Mouse (Mus musculus): Measurements from ENCODE around the gene Zfp207.
"Not testable (repeated sequence)": the region's sequence is repeated elsewhere in the genome, so short reads cannot be mapped to it uniquely, and the experiment has no call there.

Gene Zfp207

GRCm38 (mm10) chr11:80407878-80408277, 24.8 kb downstream of the Zfp207 start:
- DNase-seq (ENCODE audit: extremely low read depth, insufficient read length, low spot score), result not testable (repeated sequence)

- DNase-seq (ENCODE audit: extremely low read depth, insufficient read length, low spot score), result no peak
Measured at GRCm38 (mm10) chr11:80410377-80410776, 27.3 kb downstream of the Zfp207 start.

DNA sequence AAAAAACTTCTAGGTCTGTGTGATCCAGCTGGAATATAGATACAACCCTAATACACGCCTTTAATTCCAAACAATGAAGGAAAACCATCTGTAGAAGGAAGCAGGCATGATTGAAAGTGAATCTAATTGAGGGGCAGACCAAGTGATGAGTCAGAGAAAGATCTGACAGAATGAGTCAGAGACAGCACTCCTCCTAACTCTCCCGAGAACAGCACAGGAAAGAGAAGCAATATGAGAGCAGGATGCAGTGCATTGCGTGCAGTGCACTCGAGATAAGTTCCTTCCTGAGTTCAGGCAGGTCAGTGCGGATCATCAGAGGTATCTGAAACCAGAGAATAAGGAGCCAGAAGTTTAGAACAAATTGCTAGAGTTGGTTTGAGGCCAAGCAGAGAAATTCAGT, 34.0 kb downstream of the Zfp207 start:
- DNase-seq (ENCODE audit: extremely low read depth, insufficient read length, low spot score), result peak; percentile 36

GRCm38 (mm10) chr11:80419743-80420142, 36.7 kb downstream of the Zfp207 start:
- DNase-seq (ENCODE audit: extremely low read depth, insufficient read length, low spot score), result no peak

- no peak for DNase-seq (ENCODE audit: extremely low read depth, insufficient read length, low spot score)
Measured at GRCm38 (mm10) chr11:80420202-80420984, 37.3 kb downstream of the Zfp207 start.

GRCm38 (mm10) chr11:80421421-80422047, 38.5 kb downstream of the Zfp207 start:
- DNase-seq (ENCODE audit: extremely low read depth, insufficient read length, low spot score), result no peak

- DNase-seq (ENCODE audit: extremely low read depth, insufficient read length, low spot score), result no peak
Measured at GRCm38 (mm10) chr11:80424691-80425090, 41.6 kb downstream of the Zfp207 start.

GRCm38 (mm10) chr11:80425247-80425778, 42.2 kb downstream of the Zfp207 start:
- no peak for DNase-seq (ENCODE audit: extremely low read depth, insufficient read length, low spot score)

DNA sequence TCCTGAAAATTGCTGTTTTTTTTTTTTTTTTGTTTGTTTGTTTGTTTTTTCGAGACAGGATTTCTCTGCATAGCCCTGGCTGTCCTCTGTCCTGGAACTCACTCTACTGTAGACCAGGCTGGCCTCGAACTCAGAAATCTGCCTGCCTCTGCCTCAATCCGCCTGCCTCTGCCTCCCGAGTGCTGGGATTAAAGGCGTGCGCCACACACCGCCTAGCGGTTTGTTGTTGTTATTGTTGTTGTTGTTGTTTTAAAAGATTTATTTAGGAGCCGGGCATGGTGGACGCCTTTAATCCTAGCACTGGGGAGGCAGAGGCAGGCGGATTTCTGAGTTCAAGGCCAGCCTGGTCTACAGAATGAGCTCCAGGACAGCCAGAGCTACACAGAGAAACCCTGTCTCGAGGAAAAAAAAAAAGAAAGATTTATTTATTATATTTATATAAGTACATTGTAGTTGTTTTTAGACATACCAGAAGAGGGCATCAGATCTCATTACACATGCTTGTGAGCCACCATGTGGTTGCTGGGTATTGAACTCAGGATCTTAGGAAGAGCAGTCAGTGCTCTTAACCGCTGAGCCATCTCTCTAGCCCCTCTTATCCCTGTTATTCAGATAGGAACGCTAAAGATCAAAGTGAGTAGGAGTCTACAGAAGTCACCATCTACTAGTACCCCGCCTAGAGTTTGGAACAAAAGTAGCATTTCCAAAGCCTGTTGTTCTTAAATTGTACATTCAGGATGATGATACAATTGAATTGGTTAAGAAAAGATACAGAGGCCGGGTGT, 43.1 kb downstream of the Zfp207 start:
- not testable (repeated sequence) for DNase-seq (ENCODE audit: extremely low read depth, insufficient read length, low spot score)

GRCm38 (mm10) chr11:80428381-80429008, 45.4 kb downstream of the Zfp207 start, which contains the start of gene Psmd11:
Gene Psmd11 (plus strand): TSS chr11:80428615.
- peak; percentile 95 for DNase-seq (ENCODE audit: extremely low read depth, insufficient read length, low spot score)

DNA sequence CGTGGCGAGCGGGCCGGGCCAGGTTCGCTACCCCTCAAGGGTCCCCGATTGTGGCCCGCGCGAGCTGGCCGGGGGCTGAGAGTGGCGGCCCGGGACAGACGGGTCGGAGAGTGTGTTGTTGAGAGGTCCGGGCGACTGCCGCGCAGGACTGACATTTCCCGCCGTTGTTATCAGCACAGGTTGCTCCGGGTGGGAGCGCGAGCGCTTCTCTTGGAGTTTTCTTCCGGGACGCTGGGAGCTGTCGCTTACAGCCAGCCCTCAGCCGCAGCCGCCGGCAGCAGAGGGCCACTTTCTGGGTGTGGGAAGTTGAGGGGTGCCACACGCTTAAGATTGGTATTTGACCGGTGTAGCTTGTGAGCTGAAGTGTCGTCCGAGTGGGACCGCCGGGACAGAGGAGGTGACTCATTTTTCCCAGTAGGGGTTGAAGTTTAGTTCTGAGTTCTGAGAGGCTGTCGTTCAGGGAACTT, 46.0 kb downstream of the Zfp207 start:
- DNase-seq (ENCODE audit: extremely low read depth, insufficient read length, low spot score), result peak; percentile 70

GRCm38 (mm10) chr11:80429500-80430166, 46.6 kb downstream of the Zfp207 start:
- peak; percentile 24 for DNase-seq (ENCODE audit: extremely low read depth, insufficient read length, low spot score)

DNA sequence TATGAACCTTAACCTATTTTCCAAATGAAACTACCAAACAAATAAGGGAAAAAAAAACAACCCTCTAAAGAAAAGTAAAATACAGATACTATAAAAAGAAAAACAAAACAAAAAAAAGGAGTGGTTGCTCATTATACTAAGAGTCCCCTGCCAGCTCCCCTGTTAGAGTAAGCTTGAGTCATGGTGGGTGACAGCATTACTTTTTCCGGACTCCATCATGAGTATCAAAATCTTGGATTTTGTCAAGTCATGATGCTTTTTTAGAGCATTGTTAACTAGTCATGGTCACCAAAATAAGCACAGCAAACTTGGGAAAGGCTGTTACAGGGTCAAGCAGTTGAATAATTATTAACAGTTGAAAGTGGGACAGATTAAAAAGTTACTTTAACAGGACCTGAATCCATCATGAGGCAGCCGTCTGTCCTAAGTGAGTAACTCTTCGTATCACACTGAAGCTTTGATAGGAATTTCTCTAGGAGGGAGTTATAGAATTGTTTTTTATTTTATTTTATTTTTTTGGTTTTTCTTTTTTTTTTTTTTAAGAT, 47.4 kb downstream of the Zfp207 start:
- DNase-seq (ENCODE audit: extremely low read depth, insufficient read length, low spot score), result no peak

DNA sequence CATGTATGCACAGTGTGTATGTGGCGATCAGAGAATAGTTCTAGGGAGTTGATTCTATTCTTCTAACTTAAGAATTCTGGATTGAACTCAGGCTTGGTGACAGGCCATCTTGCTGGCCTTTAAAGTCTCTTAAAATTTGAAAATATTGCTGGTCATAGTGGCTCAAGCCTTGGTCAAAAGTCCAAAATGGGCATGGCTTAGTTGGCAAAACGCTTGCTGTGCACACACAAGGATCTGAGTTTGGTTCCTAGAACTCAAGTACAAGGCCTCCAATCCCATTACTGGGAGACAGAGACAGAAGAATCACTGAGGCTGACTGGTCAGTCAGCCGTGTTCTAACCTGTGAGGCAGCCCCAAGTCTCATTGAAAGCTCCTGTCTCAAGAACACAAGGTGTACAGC, 63.8 kb downstream of the Zfp207 start:
- DNase-seq (ENCODE audit: extremely low read depth, insufficient read length, low spot score), result no peak

- DNase-seq (ENCODE audit: extremely low read depth, insufficient read length, low spot score), result no peak
Measured at GRCm38 (mm10) chr11:80449859-80450258, 66.8 kb downstream of the Zfp207 start.

DNA sequence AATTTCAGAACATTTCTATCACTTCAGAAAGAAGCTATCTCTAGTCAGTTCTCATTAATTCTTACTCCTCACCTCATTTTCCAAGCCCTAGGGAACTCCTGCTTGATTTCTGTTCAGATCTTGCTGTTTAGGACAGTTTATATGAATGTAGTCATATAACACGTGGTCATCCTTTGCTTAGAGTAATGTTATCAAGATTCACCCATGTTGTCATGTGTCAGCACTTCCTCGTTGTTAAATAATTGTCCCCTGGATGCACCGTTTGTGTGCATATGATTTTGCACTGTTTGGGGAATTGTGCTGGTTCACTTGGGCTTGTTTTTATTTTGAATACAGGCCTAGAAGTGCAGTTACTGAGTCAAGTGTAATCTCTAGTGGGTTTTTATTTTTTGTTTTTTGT, 69.2 kb downstream of the Zfp207 start:
- DNase-seq (ENCODE audit: extremely low read depth, insufficient read length, low spot score), result no peak

DNA sequence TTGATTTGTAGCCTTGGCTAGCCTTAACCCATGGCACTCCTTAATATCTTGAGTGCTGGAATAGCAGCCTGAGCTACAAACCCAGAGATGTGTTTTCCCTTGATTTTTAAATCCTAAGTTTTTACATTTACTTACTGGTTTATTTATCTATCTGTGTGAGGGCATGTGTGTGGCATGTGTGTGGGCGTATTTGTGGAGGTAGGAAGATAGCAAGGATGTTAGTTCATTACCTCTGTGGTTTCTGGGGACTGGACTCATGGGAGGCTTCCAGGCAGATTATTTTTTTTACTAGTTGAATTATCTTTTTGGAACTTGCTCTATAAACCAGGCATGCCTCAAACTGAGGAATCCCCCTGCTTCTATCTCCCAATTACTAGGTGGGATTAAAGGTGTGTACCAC, 70.1 kb downstream of the Zfp207 start:
- no peak for DNase-seq (ENCODE audit: extremely low read depth, insufficient read length, low spot score)
